Mouse (Mus musculus) thymus, postnatal 4 days (tissue): ENCODE results near the gene Crybb1.
A peak's percentile ranks its signal among the peaks of the same experiment; 100 is the strongest.

ENCODE experiments used
- DNase-seq: peaks from one replicate; pipeline ENCODE4 v3.0.0; 2021

The Crybb1 gene

DNA sequence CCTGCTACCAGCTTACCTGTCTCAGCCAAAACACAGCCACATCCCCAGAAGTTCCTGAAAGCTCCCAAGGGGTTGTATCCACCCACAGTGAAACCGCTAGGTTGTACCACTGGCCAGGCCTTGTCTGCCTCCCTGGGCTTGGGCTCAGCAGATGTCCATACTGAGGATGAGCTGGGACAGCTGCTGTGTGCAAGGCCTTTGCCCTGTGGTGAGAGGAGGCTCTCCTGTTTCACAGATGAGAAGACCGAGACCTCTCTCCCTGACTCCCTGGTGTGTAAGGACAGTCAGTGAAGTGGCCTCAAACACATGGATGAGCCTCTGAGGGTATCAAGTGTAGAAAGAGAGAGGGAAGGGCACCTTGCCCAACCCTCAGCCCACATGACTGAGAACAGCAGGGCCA is 32.0 kb downstream of the Crybb1 start:
- no peak for DNase-seq

DNA sequence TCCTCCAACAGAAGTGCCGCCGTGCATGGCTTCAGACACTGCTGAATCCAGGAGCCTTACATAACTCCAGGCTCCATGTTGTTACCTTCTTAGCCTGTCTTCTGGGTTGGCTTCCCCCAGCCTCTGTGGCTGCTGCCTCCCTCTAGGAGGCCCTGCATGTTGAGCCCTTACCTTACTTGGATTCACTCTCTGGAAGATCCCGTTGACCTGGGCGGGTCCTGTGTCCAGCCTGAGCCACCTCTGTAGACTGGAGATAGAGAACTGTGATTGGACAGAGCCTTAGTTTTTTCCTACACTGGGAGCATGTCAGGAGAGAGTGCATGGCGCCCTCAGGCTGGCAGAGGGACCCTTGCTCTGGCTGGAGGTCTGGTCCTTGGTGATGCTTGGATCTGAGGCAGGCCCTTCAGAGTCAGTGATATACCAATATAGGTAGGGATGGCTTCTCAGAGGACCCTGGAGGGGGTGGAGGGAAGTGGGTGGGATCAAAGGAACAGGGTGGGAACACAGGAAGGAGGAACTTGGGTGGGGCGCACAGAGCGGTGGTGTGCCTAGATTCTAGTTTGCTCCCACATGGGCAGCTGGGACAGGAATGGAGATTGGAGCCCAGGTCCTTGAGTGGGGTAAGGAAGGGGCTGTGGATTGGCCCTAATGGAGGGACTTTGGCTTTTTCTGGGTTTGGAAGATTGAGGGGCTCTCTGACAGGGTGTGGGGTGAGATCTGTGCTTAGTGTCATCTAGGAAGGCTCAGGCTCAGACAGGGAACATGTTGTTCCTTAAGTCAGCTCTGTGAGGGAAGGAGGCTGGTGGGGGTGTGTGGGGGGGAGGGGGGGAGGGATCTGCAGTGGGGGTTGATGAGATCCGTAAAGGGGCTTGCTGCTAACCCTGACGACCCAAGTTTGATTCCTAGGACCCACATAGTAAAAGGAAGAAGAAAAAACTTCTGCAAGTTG is 32.9 kb downstream of the Crybb1 start:
- no peak for DNase-seq

- DNase-seq = no peak
These were observed 33.6 kb downstream of the Crybb1 start for GRCm38 (mm10) chr5:112289236-112289635.

- DNase-seq = no peak
These were observed 34.4 kb downstream of the Crybb1 start for GRCm38 (mm10) chr5:112289819-112290535.

- no peak for DNase-seq
These were observed 34.9 kb downstream of the Crybb1 start for GRCm38 (mm10) chr5:112290536-112290880.

- peak; percentile 52 for DNase-seq
These were observed 36.3 kb downstream of the Crybb1 start for GRCm38 (mm10) chr5:112291866-112292265.

GRCm38 (mm10) chr5:112292343-112292980 is 36.8 kb downstream of the Crybb1 start:
- peak; percentile 19 for DNase-seq

DNA sequence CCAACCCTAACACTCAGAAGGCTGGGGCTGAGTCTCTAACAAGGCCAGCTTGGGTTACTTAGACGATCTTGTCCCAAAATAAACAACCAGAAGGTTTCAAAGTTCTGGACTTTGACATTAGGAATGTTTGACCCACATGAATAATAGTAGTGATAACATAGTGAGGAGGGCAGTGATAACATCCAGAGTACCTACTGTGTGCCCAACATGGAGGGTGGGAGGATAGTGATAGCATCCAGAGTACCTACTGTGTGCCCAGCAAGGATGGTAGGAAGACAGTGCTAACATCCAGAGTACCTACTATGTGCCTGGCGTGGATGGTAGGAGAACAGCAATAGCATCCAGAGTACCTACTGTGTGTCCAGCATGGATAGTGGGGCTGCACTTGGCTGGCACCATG is 38.2 kb downstream of the Crybb1 start:
- DNase-seq = no peak

- DNase-seq = no peak
These were observed 39.1 kb downstream of the Crybb1 start for GRCm38 (mm10) chr5:112294696-112295095.

- no peak for DNase-seq
These were observed 39.5 kb downstream of the Crybb1 start for GRCm38 (mm10) chr5:112295162-112295561.

DNA sequence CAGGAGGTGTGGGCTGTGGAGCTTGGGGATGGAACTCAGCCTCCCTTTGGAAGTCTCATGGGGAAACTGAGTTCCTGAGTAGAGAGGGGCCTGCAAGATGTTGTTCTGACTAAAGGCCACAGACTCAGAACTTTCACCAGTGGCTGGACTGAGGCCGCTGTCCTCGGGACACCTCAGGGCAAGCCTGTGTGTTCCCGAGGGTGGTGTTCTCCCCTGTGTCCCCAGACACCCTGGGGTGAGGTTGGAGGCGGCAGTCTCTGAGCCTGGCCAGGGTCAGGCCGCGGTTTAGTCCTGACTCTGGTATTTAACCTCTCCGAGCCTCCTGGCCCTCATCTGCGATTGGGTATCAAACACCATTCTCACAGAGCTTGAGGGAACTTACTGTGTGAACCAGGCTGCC is 39.9 kb downstream of the Crybb1 start:
- no peak for DNase-seq

DNA sequence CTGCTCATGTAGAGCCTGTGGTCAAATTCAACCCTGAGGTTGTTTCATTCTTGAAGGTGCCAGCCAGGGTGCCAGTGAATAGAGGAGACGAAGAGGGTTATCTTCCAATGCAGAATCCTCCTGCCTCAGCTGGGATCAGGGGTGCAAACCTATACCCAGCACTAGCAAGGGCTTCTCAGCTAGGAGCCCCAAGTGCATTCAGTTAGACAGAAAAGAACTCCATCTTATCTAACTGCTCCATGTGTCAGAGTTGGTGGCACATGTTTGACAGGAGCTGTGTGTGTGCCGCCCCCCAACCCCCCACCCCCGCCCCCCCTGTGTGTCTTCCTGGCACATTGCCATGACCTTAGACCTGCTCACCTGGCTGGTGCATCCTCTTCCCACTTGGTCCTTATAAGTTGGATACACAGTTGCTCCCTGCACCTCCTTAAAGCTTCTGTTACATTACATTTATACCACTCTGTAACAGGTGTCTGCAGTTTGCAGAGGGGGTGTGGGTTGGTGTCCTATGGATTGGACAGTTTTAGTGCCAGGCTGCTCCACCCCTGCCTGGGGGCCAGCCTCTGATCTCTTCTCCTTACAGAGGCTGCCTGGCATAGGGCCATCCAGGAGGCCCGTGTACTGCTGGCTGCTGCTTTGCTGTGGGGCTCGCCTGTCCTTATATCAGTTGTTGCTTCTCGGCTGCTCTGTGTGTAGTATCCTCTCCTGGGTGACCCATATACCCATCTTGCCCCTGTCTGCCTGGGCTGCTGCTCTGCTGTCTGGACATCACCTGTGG is 41.0 kb downstream of the Crybb1 start:
- DNase-seq = peak; percentile 45

GRCm38 (mm10) chr5:112297257-112297656 is 41.6 kb downstream of the Crybb1 start:
- DNase-seq = no peak

DNA sequence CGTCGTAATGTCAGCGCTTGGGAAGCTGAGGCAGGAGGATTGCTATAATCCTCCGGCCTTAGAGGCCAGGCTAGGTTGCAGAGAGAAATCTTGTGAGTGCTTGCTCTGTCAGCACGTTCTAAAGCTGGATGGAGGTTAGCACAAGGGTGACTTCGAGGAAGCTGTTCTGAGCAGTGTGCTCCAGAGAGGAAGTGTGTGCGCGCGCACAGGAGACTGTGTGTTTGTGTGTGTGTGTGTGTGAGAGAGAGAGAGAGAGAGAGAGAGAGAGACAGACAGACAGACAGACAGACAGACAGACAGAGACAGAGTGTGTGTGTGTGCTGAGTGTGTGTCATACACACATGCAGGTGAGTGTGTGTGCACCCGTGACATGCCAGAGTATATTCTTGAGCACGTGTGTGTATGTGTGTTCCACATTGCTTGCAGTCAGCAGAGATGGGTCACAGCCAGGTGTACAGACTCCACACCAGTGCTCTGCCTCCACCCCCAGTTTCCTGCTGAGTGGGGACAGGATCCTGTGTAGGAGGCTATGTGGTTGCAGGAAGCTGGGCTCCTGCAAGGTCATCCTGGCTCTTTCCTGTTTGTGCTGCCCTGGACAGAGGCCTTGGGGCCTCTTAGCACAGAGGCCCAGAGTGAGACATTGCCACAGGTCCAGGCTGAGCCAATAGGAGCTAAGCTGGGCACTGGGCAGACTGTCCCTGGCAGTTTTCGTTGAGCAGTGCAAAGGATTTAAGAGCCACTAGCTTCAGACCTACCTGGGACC is 42.8 kb downstream of the Crybb1 start:
- peak; percentile 72 for DNase-seq

GRCm38 (mm10) chr5:112299399-112299798 is 43.8 kb downstream of the Crybb1 start:
- no peak for DNase-seq

GRCm38 (mm10) chr5:112300112-112300511 is 44.5 kb downstream of the Crybb1 start:
- no peak for DNase-seq

DNA sequence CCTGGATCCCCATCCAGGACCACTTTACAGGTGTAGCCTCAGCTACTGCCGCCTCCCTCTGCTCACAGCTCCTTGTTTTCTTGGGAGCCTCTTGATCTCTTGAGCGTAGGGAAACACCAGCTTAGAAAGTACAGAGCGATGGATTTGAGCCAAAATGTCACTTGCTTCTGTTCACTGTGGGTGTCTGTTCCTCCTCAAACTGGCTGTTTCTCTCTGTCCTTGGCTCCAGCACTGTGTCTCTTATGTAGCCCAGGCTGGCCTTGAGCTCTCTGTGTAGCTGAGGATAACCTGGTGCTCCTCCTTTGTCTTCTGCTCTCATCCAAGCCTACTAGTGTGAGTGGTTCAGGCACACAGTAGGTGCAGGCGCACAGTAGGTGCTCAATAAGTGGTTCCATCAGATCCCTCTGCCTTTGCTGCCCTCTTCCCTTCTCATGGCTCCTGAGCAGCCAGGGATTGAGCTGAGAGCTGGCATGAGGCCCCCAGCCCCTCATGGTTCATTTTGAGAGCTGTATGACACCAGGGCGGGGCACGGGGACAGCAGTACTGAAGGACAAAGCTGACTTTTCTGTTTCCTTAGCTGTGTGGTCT is 45.2 kb downstream of the Crybb1 start:
- no peak for DNase-seq

DNA sequence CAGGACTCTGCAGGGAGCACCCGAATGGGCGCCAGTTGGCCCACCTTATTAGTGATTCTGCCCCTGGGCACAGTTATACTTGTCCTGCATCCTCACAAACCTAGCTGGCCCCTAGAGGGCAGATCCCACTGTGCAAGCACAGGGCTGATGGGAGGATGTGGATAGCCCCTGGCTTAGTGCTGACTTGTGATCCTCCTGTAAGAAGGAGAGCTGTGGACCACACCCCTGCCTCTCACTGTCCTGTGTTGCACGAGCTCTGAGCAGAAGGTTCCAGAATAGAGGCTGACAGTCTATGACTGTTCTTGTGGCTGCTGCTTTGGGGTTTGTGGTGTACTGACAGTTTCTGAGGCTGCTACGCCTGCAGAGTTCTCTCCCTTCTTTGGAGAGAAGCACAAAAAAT is 46.1 kb downstream of the Crybb1 start:
- DNase-seq = peak; percentile 27

DNA sequence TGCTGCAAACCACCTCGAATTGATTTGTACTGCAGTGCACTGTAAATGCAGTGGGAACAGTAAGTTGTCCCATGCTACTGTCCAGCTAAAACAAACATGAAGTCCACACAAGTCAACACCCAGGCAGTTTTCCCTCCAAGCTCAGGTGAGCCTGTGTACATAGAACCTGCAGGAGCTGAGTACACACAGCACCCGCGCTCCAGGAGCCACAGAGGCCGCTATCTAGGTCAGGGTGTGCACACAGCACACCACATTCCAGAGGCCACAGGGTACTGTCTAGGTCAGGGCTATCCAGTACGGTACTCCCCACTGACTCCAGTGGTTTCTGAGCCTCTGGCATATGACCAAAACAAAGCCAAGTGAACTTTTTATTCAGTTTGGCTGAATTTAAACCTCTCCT is 46.7 kb downstream of the Crybb1 start:
- DNase-seq = no peak

DNA sequence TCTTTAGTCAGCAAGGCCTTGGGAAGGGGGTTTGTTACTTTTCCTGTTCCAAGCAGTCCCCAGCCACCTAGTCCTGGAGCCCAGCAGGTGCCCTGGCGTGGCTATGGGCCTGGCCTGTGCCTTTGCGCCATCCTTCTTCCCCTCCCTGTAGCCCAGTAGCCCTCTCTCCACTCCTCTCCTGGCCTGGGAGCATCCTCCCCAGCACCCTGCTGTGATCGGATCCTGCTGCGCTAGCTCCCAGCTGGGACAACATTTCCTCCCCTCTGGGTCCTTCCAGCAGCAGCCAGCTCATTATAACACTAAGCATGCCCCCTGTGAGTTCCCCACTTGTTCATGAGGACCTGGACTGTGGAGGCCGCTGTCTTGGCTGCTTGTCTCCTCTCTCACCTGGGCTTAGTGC is 50.2 kb downstream of the Crybb1 start:
- no peak for DNase-seq

- DNase-seq = no peak
These were observed 57.7 kb downstream of the Crybb1 start for GRCm38 (mm10) chr5:112313222-112313885.
